Mouse (Mus musculus) ES-E14 (cell line): Measurements from ENCODE around the gene Ep400.

ENCODE experiments used
- CHD2 ChIP-seq: IDR thresholded peaks from 2 replicates; pipeline ENCODE4 v1.6.1; 2014; ENCODE audit warnings: mild to moderate bottlenecking, low read depth, low read length, inconsistent platforms
- HCFC1 ChIP-seq: IDR thresholded peaks from 2 replicates; pipeline ENCODE4 v1.6.1; 2012; ENCODE audit warnings: low read length, inconsistent platforms, borderline replicate concordance; ENCODE audit not compliant: insufficient read depth
- MAFK ChIP-seq: IDR thresholded peaks from 2 replicates; pipeline ENCODE4 v1.6.1; 2014; ENCODE audit warnings: mild to moderate bottlenecking, low read depth, low read length, inconsistent platforms; ENCODE audit not compliant: insufficient read depth
- ZC3H11A ChIP-seq: IDR thresholded peaks from 2 replicates; pipeline ENCODE4 v1.6.1; 2012; ENCODE audit warnings: low read depth, mild to moderate bottlenecking, inconsistent platforms, low read length, borderline replicate concordance

- TF ChIP-seq MAFK: no peak
- no peak for TF ChIP-seq ZC3H11A
- TF ChIP-seq HCFC1: no peak
- no peak for TF ChIP-seq CHD2
Observed at GRCm38 (mm10) chr5:110624319-110624718, 146.2 kb downstream of the Ep400 start.
